Mouse (Mus musculus): ENCODE results near the gene Tmc4.
"Not testable (repeated sequence)": the region's sequence is repeated elsewhere in the genome, so short reads cannot be mapped to it uniquely, and the experiment has no call there.

- not testable (repeated sequence) for TF ChIP-seq CTCF (IDR thresholded peaks at IDR 0.05; ENCODE audit: low read depth, low read length); POLR2A (IDR thresholded peaks at IDR 0.05; ENCODE audit: borderline replicate concordance, low read depth, low read length)
These were observed 42.9 kb upstream of the Tmc4 start, which contains the start of gene Pirb for GRCm38 (mm10) chr7:3720268-3720667.

Data from bone marrow macrophage, adult 2 months (primary cell).